Mouse (Mus musculus) forebrain, embryonic 16.5 days (tissue): ENCODE measurements at regions not wholly inside any gene's neighbourhood (a gene's known extent, or its start where the extent isn't known, plus 50 kb on each side); places are given as distances from the start of the nearest gene placed in this dataset.

ENCODE experiments used
- ATAC-seq: fragments of 200-750 bp; cut with Nextera tagmentation; 2 replicates; pipeline ENCODE4 v1.8.0; 2017; ENCODE audit warnings: mild to moderate bottlenecking, moderate library complexity
- H3K27ac ChIP-seq: fragments of 300-500 bp; sonication (generic); 2 replicates; pipeline ENCODE4 v1.5.1; 2014; ENCODE audit warnings: low read length, control low read depth
- H3K27me3 ChIP-seq: fragments of 300-500 bp; sonication (generic); replicated peaks from 2 replicates; pipeline ENCODE4 v1.6.1; 2014; ENCODE audit warnings: low read length; ENCODE audit not compliant: control insufficient read depth, insufficient read depth
- H3K36me3 ChIP-seq: fragments of 300-500 bp; sonication (generic); 2 replicates; pipeline ENCODE4 v1.6.1; 2014; ENCODE audit not compliant: control insufficient read depth, insufficient read depth
- H3K4me1 ChIP-seq: fragments of 300-500 bp; sonication (generic); replicated peaks from 2 replicates; pipeline ENCODE4 v1.6.1; 2014; ENCODE audit warnings: low read length; ENCODE audit not compliant: control insufficient read depth, insufficient read depth
- H3K4me2 ChIP-seq: fragments of 300-500 bp; sonication (generic); 2 replicates; pipeline ENCODE4 v1.6.1; 2014; ENCODE audit warnings: mild to moderate bottlenecking, low read length, control low read depth
- H3K4me3 ChIP-seq: fragments of 300-500 bp; sonication (generic); replicated peaks from 2 replicates; pipeline ENCODE4 v1.5.1; 2014; ENCODE audit warnings: mild to moderate bottlenecking, low read length, control low read depth
- H3K9ac ChIP-seq: fragments of 300-500 bp; sonication (generic); replicated peaks from 2 replicates; pipeline ENCODE4 v1.6.1; 2014; ENCODE audit warnings: low read depth, low read length, control low read depth
- H3K9me3 ChIP-seq: fragments of 300-500 bp; sonication (generic); 2 replicates; pipeline ENCODE4 v1.6.1; 2016; ENCODE audit warnings: low read length; ENCODE audit not compliant: control insufficient read depth
- WGBS: fragments of 180-500 bp; shearing (Covaris S2); extraction: QIAGEN DNeasy Blood & Tissue Kit; methylation state at CpG from one replicate; pipeline ENCODE4 v1.1.7; 2014; 5-methylcytosine and 5-hydroxymethylcytosine counted together

GRCm38 (mm10) chr4:95133815-95134214, 81.8 kb upstream of the Jun start:
- no peak for ATAC-seq
- Histone ChIP-seq H3K4me1 (peaks cover 20% of the 10 kb centered on the region), H3K27me3 (no peaks in the 10 kb centered on the region), H3K4me3 (no peak overlapping the region), H3K36me3 (no peaks in the 10 kb centered on the region), H3K9ac (no peak overlapping the region), H3K27ac (no peak overlapping the region), H3K9me3 (no peaks in the 10 kb centered on the region), H3K4me2 (no peak overlapping the region)
- 14% methylated on average over 3 of the region's 3 CpGs for WGBS

GRCm38 (mm10) chr4:95134611-95135010, 82.6 kb upstream of the Jun start:
- ATAC-seq = 0 out of 2 replicates have a peak, but pooled peaks have one; percentile 8
- no peak overlapping the region for H3K4me3 ChIP-seq
- no peaks in the 10 kb centered on the region for H3K27me3 ChIP-seq
- WGBS = 4% methylated on average over 5 of the region's 5 CpGs
- H3K4me1 ChIP-seq = peaks cover 20% of the 10 kb centered on the region
- no peak overlapping the region for H3K9ac ChIP-seq
- H3K9me3 ChIP-seq = no peaks in the 10 kb centered on the region
- no peaks in the 10 kb centered on the region for H3K36me3 ChIP-seq
- H3K4me2 ChIP-seq = no peak overlapping the region
- H3K27ac ChIP-seq = no peak overlapping the region

- H3K4me1 ChIP-seq = peaks cover 20% of the 10 kb centered on the region
- ATAC-seq = peak; percentile 91
- no peak overlapping the region for H3K4me3 ChIP-seq
- no peaks in the 10 kb centered on the region for H3K27me3 ChIP-seq
- 9% methylated on average over 12 of the region's 12 CpGs for WGBS
- no peak overlapping the region for H3K9ac ChIP-seq
- H3K36me3 ChIP-seq = no peaks in the 10 kb centered on the region
- H3K4me2 ChIP-seq = no peak overlapping the region
- H3K9me3 ChIP-seq = no peaks in the 10 kb centered on the region
- no peak overlapping the region for H3K27ac ChIP-seq
Observed at GRCm38 (mm10) chr4:95137413-95138143, 85.6 kb upstream of the Jun start.

GRCm38 (mm10) chr4:95138676-95139075, 86.7 kb upstream of the Jun start:
- Histone ChIP-seq H3K4me3 (no peak overlapping the region), H3K4me1 (peaks cover 20% of the 10 kb centered on the region), H3K4me2 (no peak overlapping the region), H3K9me3 (no peaks in the 10 kb centered on the region), H3K36me3 (no peaks in the 10 kb centered on the region), H3K27me3 (no peaks in the 10 kb centered on the region), H3K27ac (no peak overlapping the region), H3K9ac (no peak overlapping the region)
- WGBS = 79% methylated on average over 2 of the region's 2 CpGs
- no peak for ATAC-seq

- Histone ChIP-seq H3K36me3 (no peaks in the 10 kb centered on the region), H3K4me3 (no peak overlapping the region)
- no peak for ATAC-seq
Observed at GRCm38 (mm10) chr4:95141253-95141652, 89.2 kb upstream of the Jun start.

DNA sequence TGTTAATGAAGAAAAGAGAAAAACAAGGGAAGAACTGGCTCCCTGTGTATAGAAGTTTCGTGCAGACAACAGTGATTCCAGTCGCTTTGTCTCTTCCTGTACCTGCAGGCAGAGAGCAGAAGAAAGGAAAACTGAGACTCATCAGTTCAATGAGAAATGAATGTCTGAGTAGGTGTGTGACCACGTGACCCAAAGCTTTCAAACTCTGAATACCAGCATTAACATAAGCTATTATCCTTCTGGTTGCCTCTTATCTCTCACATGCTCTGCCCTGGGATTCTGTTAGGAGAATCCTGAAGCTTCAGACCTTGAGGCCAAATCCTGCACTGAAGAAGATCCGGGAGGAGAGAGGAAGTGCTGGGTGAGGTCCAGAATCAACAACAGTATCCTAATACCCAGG, 91.1 kb upstream of the Jun start:
- H3K9me3 ChIP-seq = no peaks in the 10 kb centered on the region
- WGBS = 88% methylated on average over 4 of the region's 4 CpGs
- no peak overlapping the region for H3K4me3 ChIP-seq
- no peaks in the 10 kb centered on the region for H3K4me1 ChIP-seq
- ATAC-seq = no peak
- H3K27ac ChIP-seq = no peak overlapping the region
- H3K9ac ChIP-seq = no peak overlapping the region
- no peaks in the 10 kb centered on the region for H3K36me3 ChIP-seq
- H3K27me3 ChIP-seq = no peaks in the 10 kb centered on the region
- no peak overlapping the region for H3K4me2 ChIP-seq

More at GRCm38 (mm10) chr4:95141253-95141652, 89.2 kb upstream of the Jun start:
- Histone ChIP-seq H3K27me3 (no peaks in the 10 kb centered on the region), H3K9ac (no peak overlapping the region), H3K9me3 (no peaks in the 10 kb centered on the region), H3K4me1 (peaks cover 10% of the 10 kb centered on the region), H3K27ac (no peak overlapping the region), H3K4me2 (no peak overlapping the region)
- WGBS = 91% methylated on average over 2 of the region's 2 CpGs

DNA sequence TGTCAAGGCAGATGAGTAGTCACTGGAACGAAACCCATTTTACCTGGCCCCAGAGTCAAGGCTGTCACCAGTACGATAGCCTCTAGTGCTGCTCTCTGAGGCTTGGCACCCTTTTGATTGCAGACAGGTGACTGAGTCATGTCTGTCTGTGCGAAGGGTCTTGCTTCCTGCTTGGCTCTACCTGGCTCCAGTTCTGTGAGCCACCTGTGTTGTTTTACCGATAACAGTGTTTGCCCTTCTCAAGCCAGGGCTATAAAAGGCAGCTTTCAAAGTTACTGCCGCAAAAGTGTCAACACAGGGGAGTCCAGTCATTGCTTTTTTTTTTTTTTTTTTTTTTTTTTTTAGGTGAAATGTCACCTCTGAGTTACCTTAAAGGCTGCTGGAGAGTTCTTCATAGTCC, 91.6 kb upstream of the Jun start:
- Histone ChIP-seq H3K27ac (no peak overlapping the region), H3K36me3 (no peaks in the 10 kb centered on the region), H3K9me3 (no peaks in the 10 kb centered on the region), H3K4me3 (no peak overlapping the region), H3K27me3 (no peaks in the 10 kb centered on the region), H3K4me2 (no peak overlapping the region), H3K4me1 (no peaks in the 10 kb centered on the region), H3K9ac (no peak overlapping the region)
- WGBS = 94% methylated on average over 5 of the region's 5 CpGs
- no peak for ATAC-seq

GRCm38 (mm10) chr4:95144440-95144839, 92.4 kb upstream of the Jun start:
- Histone ChIP-seq H3K9ac (no peak overlapping the region), H3K27ac (no peak overlapping the region), H3K4me3 (no peak overlapping the region), H3K36me3 (no peaks in the 10 kb centered on the region), H3K4me1 (no peaks in the 10 kb centered on the region), H3K4me2 (no peak overlapping the region), H3K9me3 (no peaks in the 10 kb centered on the region), H3K27me3 (no peaks in the 10 kb centered on the region)
- ATAC-seq = no peak

DNA sequence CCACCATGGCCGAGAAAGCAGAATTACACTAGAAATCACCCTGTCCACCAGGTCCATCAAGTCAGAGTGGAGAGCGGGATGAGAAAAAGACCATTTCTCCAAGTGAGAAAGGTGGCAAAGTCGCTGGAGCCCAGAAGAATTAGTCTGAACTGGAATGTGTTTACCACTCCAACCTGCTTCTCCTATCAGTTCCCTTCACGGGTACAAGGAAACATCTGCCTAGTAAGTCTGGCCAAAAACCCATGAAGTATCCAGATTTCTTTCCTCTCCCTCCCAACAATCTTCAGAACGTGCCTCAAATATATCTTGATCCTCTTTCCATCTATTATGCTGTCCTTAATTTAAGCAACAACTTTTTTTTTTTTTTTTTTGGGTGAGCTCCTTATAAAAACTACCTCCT, 94.2 kb upstream of the Jun start:
- no peaks in the 10 kb centered on the region for H3K4me1 ChIP-seq
- H3K4me3 ChIP-seq = no peak overlapping the region
- no peaks in the 10 kb centered on the region for H3K27me3 ChIP-seq
- no peaks in the 10 kb centered on the region for H3K9me3 ChIP-seq
- no peaks in the 10 kb centered on the region for H3K36me3 ChIP-seq
- H3K9ac ChIP-seq = no peak overlapping the region
- no peak overlapping the region for H3K4me2 ChIP-seq
- no peak for ATAC-seq
- 95% methylated on average over 5 of the region's 5 CpGs for WGBS
- no peak overlapping the region for H3K27ac ChIP-seq

DNA sequence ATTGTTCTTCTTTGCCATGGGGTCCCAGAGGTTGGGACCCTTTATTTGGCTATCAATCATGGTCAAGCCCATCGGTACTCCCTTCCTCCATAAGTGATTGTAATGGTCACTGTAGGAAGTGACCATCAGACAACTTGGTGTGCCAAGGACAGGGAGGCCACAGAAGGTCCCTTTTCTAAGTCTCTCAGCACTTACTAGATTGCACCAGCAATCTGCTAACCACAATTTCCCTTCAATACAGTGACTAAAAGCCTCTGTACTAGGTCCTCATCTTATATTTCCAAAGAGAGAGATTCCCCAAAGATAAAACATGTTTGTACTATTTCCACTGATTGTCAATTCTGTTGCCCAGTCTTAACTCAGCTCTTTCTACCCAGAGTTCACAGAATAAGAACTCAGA, 96.6 kb upstream of the Jun start:
- Histone ChIP-seq H3K36me3 (no peaks in the 10 kb centered on the region), H3K9me3 (no peaks in the 10 kb centered on the region), H3K4me2 (no peak overlapping the region), H3K27ac (no peak overlapping the region), H3K9ac (no peak overlapping the region), H3K4me1 (peaks cover 2% of the 10 kb centered on the region; the same call in 1 of the 2 replicates), H3K27me3 (no peaks in the 10 kb centered on the region), H3K4me3 (no peak overlapping the region)
- 88% methylated on average over 1 of the region's 1 CpGs for WGBS
- ATAC-seq = no peak
